Mouse (Mus musculus): ENCODE data around the gene Elovl5.

Gene Elovl5

DNA sequence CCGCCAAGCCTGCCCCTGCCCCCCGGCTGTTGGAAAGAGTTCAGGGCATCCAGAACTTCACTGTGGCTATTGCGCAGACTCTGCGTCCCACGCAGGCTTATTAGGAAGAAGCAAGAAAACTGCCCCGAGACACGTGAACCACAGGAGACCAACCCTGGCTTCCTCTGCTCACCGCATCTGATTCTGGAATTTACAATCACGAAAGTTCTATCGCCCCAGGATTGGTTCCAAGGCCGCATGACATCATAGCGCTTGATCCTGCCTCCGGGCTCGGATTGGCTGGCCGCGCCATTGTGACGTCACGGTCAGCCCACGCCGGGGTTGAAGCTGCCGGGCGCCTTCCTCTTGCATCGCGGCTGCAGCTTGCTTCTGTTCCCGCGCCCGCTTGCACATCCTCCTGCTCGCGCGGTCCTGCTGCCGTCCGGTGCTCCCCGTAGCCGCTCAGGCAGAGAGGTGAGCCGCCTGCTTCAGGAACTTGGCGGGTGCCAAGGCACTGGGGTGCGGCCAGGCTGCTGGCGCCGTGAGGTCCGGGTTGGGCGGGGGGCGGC lies at the start of gene Elovl5:
Elovl5 (plus strand) TSS at position 291 of the 548 bp plus-strand sequence.
- peak; percentile 98 for DNase-seq (ENCODE audit: low spot score in 2 of 2)

DNA sequence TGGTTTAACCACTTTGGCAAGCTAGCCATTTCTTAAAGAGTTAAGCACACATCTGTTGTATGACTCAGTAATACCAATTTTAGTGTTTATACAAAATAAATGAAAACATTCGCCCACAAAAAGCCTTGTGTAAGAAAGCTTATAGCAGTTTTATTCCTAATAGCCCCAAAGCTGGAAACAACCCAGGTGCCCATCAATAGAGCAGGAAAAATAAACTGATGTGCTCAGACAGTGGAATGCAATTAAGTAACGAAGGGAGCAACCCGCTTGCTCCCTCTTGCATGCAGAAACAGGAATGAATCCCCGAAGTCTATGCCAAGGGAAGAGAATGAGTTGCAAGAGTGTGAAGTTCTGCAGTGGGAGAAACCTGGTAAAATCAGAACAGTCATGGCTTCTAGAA lies 25.7 kb upstream of the Elovl5 start:
- DNase-seq (ENCODE audit: low spot score in 2 of 2), result no peak

DNA sequence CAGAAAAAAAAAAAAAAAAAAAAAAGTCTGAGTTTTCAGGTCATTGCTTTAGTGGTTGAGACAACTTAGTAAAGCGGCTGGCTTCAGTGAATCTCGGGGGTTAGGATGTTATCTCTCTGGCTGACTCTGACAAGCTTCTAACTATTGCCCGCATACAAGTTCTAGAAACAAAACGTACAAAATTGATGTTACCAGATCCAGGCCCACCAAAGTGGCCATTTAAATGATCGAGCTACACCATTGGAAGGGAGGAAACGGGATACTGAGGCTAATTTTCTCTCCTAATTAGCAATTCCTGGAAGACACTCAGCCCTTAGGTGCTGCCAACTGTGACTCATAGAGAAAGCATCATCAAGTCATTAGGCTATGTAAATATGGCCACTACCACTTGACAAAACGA lies 18.6 kb upstream of the Elovl5 start:
- DNase-seq (ENCODE audit: low spot score in 2 of 2), result no peak

DNA sequence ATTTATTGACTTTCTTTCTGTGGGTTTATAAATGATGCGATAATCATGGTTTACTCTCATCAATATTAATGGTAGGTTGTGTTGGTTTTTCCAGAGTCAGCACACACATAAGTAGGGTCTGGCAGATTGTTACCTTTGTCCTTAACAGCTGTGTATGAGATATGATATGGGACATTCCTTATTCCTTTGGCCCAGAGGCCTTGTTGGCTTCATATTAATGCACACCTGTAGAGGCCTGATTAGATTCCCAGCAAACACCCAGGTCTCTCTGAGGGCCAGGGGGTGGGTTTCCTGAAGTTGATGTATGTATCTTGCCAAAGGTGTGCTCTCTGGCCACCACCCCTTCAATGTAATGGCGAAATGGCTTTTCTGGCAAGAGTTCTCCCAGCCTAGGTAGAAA lies 13.0 kb upstream of the Elovl5 start:
- DNase-seq (ENCODE audit: low spot score in 2 of 2), result no peak

DNA sequence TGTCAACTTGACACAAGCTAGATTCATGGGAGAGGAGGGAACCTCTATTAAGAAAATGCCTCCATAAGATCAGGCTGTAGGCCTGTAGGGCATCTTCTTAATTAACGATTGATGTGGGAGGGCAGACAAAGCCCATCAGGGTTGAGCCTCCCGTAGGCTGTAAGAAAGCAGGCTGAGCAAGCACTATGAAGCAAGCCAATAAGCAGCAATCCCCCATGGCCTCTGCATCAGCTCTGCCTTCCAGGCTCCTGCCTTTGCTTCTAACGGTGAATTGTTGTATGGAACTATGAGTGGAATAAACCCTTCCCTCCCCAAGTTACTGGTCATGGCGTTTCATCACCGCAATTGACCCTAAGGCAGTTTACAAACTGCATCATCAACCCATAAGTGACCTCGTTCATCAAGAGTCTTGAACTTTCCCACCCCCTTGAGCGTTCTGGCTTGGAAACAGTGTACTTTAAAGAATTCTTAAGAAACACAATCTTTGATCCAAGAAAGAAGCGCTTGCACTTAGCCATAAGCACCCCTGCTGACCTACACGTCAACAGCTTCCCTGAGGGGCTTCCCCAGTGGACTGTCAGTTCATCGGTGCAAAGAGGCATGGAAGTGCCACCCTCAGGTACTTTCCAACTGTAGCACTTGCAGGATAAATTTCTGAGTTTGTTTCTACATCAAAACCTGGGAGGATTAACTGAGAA lies 7.4 kb upstream of the Elovl5 start:
- no peak for DNase-seq (ENCODE audit: low spot score in 2 of 2)

DNA sequence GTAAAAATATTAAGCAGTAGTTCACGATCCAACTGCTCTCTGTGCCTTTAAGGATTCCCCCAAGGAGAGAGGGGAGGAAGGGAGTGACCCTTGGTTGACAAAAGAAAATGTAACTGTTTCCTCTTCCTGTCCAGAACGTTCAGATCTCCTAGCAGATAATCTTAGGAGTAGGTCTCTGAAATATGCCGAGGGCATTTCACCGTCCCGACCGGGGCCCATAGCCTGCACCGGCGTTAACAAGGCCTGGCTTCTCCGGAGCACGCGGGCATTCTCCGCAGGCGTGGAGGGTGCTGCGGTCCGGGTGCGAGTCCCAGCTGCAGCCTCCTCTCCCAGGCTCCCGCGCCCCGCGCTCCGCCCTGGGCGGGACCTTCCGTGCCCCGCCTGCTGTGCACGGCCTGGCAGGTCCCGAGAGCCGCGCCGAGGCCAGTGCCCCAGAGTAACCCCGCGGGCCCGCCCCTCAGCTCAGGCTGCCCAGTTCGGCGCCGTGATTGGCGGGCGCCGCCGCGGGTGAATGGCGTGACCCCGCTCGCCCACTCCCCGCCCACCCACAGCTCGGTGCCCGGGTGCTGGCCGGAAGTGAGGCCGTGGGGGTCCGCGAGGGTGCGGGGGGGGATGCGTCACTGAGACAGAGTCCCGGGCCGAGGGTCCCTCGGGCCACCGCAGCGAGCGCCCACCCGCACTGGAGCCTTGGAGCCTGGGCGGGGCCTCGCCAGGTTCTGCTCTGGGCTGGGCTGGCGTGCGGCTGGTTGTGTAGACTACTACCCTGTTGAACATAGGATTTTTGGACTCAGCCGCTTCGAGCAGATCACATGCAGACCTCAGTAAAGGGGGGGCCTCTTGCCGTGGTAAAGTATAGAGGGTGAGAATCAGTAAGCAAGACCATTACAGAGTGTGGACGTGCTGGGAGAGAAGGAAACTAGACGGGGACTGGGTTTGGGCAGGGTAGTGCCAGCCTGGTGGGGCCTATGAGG lies 6.6 kb upstream of the Elovl5 start:
- peak; percentile 96 to 97 for DNase-seq (ENCODE audit: low spot score in 2 of 2)

DNA sequence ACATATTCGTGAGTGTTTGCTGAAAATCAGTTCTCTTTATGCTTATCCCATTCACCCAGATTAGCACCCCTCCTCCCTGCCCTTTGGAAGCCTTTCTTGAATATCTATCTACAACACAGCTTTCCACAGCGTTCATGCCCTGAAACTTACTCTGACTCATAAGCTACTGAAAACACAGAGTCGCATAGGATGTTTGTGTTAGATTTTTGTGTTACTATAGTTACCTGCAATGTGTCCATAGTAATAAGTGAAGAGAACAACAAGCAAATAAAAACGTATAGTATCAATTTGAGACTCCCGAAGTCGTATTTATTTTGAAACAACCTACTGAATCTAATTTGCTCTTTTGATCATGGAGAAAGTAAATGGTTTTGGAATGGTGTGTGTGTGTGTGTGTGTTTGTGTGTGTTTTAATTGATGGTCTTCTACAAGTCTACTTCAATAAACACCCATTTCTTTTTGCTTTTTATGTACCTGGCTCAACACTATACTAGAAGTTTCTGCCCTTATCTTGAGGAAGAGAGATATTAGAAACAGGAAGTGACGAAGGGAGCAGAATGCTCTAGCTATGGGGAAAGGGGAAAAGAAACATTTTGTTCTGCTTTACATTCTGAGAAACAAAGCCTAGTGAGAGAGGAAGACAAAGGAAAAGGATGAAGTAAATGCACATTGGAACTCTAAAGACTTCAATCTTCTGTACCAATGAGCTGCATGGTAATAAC lies 5.5 kb upstream of the Elovl5 start:
- DNase-seq (ENCODE audit: low spot score in 2 of 2), result no peak

DNA sequence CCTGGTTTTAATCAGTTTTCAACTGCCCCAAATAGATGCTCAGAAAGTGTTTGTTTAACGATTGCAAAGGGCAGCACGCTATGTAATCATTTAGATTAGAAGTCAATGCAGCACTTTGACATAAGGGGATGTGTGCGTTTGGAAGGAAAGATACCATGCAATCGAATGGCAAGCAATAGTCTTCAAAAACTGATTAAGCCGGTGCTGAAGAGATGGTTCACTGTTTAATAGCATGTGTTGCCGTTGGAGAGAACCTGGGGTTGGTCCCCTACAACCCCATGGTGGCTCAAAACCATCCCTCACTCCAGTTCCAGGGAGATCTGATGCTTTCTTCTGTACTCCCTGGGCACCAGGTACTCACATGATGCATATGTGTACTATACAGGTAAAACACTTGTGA lies 4.9 kb upstream of the Elovl5 start:
- DNase-seq (ENCODE audit: low spot score in 2 of 2), result no peak

DNA sequence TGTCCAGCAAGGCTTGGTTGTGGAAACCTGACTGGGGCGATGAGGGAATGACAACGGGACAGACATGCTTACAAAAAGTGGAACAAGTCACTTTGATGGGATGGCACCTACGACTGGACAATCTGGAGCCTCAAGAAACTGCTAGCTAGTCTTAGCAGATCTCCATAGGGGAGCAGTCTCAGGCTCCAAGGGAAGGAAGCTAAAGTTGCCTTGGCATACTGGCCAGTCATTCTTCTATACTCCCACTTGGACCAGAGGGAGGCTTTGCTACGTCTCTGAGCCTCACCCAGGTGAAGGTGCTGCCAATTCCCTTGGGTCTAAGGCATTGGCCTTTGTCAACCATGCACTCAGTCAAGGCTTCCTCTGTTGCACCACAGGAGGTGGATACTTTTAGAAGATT lies 2.5 kb upstream of the Elovl5 start:
- DNase-seq (ENCODE audit: low spot score in 2 of 2), result no peak

DNA sequence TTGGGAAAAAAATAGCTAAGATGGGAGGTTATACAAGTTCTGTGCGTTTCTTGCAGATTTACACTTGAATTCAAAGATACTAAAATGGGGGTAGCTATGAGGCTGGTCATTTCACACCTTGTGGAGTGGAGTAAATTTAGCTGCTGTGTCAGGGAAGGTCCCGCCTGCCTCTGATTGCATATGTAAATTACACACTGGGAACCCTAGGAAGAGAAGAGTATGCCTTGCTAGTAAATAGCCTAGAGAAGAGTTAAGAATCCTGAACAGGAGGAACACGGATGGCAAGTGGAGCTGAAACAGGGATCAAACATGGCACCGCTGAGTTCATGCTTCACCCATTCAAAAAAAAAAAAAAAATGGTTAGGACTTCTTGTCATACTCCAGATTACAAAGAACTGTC lies 1.4 kb upstream of the Elovl5 start:
- no peak for DNase-seq (ENCODE audit: low spot score in 2 of 2)

DNA sequence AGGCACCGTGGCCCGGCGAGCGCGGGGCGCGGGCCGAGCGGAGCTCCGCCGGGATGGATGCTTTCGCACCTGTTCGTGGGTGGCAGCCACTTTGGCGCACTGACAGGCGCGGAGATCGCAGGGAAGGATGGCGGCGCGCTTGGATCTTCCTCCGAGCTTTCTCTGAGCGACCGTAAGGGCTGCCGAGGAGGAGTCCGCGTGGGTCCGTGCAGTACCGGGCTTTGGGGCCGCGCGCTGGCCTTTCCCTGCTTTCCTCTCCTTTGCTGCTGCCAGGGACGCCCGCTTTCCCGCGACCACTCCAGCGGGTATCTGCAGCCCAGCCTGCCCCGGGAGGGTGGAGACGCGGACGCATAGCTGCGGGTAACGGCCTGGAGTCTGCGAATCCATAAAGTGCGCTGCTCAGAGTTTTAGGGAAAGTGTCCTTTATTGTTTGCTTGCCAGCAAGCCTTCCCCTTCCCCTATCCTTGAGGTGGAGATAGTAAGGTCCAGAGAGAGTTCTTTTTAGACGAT lies 513 bp downstream of the Elovl5 start:
- DNase-seq (ENCODE audit: low spot score in 2 of 2), result no peak

DNA sequence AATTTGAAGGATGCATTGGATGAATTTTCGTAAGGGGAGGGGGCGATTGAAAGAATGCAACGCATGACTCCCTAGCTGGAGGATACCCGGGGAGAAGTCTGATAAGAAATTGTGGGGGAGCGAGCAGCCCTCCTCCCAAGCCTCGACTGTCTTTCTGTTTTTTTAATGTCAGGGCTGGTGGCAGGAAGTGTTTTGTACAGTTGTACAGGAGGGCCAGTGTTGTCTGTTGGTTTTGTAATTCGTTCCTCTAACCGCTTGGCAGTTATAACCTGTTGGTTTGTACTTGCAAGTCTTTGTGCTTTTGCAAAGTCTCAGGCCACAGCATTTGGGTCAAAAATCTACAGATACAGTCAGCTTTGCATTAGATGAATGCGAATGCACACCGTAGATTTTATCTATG lies 1.0 kb downstream of the Elovl5 start:
- no peak for DNase-seq (ENCODE audit: low spot score in 2 of 2)

DNA sequence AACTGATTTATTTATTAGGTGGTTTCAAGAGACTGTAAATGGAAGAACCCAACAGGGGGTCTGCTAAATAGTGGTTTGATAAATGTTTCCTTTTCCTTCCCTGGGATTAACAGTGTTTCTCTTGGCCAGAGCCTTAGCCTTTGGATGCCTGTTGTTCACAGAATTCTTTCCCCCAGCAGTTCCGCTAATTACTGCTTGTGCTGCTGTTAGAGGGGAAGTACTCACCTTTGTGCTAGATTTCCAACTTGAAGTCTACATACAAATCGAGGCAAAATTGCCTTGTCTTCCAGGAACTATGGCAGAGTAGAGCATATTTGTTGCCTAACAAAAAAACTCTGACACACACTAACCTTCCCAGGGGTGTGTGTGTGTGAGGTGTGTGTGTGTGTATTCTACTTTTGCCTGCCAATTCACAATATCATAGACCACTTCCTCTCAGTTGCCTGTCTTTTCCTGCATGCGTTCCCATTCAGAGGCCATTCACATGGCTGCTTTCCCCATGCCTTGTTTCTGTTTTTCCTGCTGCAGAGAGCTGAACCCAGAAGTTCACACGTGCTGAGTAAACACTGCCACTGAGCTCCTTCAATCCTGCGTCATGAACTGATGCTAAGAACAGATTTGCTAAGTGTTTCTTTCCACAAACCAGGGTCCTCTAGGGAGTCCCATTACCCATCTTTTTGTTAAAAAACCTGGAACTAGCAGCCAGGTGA lies 2.0 kb downstream of the Elovl5 start:
- DNase-seq (ENCODE audit: low spot score in 2 of 2), result no peak

DNA sequence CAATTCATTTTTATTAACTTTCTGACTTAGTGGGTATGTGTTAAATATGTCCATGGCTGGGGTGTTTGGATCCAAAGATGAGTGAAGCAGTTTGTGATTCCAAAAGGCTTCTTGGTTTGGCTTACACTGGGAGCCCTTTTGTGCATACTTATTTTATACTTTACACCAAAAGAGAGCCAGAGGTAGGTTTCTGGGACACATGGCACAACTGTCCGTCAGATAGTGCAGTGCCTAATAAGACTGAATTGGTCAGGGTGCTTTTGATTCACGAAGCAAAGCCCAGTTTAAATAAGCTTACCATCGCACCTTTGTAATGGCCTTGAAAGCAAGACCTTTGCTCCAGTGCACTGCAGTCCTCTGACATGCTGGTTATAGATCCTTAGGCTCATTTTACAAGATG lies 3.3 kb downstream of the Elovl5 start:
- DNase-seq (ENCODE audit: low spot score in 2 of 2), result no peak

DNA sequence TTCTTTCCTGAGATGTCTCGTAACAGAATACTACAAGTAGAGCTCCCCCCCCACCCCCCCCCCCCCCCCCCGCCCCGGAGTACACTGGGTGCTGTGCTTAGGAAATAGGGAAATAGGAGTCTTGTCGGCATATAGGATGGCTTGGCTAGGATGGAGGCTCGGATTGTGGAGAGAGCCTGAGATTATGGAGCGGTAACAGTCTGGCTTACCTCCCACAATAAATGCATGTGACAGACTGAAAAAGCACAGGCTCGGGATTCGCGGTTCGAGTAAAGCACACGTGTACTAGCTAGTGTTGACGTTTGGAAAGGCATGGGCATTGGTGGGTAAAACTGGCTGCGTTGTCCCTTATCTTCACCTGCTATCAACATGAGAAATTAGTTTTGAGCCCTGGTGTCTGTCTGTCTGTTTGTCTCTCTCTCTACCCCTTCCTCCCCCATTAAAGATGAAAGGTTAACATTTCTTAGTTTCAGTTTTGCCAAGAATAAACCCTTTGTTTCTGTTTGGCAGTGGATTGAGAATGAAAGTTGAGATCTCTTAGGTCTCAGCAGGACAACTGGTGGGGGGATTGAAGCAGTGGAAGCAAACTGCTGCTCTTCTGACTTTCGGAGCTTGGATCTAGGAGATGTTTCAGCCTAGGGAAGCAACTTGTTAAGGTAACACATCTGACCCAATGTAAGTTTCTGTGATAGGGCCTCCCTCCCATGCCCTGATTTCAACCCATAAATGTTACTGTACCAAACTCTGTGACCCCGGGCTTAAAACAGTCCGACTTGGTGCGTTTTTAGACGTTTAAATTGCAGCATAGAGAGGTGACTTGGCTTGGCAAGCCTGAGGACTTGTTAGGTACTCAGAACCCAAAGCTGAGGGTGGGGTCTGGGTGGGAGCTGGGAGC lies 4.4 kb downstream of the Elovl5 start:
- DNase-seq (ENCODE audit: low spot score in 2 of 2), result no peak

DNA sequence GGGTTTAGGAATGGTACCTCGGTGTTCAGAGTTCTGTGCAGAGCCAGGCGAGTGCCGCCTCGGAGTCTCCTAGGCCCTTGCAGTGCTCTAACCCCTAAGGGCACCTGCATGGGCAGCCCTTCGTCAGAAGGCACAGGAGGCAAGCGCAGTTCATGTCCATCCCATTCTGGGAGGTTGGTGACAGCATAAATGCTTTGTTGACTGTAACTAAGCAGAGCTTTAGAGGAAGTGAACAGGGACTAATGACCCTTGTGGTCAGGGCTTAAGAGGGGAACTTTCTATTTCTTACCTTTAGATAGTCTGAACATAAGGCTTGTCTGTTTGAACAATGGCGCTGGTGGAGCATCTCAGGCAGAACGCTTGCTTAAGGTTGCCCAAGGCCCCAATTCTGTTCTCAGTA lies 6.6 kb downstream of the Elovl5 start:
- DNase-seq (ENCODE audit: low spot score in 2 of 2), result no peak

DNA sequence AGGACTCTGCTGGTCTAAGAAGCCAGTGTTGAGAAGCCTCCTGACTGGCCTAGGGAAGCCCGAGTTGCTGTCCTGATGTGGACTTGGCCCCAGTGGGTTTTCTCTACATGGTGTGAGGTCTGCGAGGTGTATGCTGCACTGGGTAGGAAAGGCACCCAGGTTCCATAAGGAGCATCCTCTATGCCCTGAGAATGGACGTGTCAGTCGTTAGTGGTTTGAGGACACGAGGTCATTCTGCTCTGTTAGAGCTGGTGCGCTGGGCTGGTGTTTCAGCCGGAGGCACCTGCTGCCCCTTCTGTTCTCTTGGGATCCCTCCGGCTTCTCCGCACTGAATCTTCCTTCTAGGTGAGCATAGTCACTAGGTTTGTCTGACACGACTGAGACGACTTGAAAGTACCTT lies 7.0 kb downstream of the Elovl5 start:
- no peak for DNase-seq (ENCODE audit: low spot score in 2 of 2)

DNA sequence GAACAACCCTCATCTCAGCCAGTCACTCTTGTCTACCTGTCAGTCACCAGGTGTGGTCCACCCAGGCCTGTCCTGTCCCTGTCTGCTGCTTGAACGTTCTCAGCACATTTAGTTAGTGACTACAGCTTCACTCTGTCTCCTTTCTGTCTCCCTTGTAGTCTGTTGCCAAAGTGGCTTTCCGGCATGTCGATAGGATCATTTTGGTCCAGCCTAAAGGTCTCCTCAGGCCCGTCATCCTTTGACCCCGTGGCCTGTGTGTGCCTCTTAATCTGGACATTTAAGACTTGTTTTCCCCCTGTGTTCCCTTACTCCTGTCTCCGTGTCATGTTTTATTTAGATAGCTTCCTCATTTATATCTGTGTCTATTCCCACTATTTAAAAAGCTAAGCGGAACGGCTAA lies 9.0 kb downstream of the Elovl5 start:
- no peak for DNase-seq (ENCODE audit: low spot score in 2 of 2)

DNA sequence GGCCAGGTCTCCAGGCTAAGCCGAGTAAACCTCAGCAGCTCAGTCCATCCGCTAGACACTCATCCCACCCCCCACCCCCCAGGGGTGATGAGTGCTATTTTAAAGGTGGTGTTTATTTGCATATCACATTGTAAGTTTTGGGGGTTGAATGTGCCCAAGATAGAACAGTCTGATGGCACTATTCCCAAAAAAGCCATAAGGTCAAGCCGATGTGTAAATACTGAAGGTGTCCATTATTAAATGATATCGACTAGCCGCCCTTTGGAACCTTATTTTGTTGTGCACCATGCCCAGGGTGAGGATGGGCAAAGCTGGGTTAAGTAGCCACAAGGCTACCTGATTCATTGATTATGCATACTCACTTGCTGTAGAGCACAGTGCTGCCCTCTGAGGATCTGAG lies 9.7 kb downstream of the Elovl5 start:
- no peak for DNase-seq (ENCODE audit: low spot score in 2 of 2)

DNA sequence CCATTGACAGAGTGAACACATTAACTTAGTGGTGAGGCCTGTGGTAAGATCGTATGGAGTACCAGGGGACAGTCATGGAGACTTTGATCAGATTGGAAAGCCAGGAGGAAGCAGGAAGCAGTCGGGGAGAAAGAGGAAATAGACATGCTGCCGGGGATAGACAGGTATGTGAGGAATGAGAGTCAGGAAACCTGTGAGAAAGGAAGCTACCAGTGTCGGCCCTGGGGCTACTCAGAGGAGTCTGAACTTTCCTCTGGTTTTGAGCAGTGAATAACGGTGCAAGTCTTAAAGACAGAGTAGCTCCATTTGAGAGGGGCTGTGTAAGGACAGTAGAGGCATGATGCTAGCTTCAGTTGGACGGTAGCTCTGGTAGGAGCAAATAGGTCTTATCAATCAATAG lies 10.3 kb downstream of the Elovl5 start:
- DNase-seq (ENCODE audit: low spot score in 2 of 2), result no peak
